Mouse (Mus musculus) stomach, embryonic 16.5 days (tissue): Measurements from ENCODE around the gene Exoc6. TPM values are rescaled to one million over a fixed set of nuclear protein-coding genes. Genes with fewer than 3 reads are reported as not detected.
"Not testable (repeated sequence)": the region's sequence is repeated elsewhere in the genome, so short reads cannot be mapped to it uniquely, and the experiment has no call there.

Experiments
- ATAC-seq: fragments of 200-750 bp; cut with Nextera tagmentation; 2 replicates; pipeline ENCODE4 v1.8.0; 2017; ENCODE audit warnings: moderate number of reproducible peaks, moderate TSS enrichment; ENCODE audit not compliant: insufficient read depth, low FRiP score
- H3K27ac ChIP-seq: fragments of 300-500 bp; sonication (generic); 2 replicates; pipeline ENCODE4 v1.5.1; 2014; ENCODE audit warnings: low read length
- H3K27me3 ChIP-seq: fragments of 300-500 bp; sonication (generic); 2 replicates; pipeline ENCODE4 v1.6.1; 2014; ENCODE audit warnings: low read length, control low read depth, mixed read lengths; ENCODE audit not compliant: control insufficient read depth, insufficient read depth
- H3K36me3 ChIP-seq: fragments of 300-500 bp; sonication (generic); 2 replicates; pipeline ENCODE4 v1.6.1; 2014; ENCODE audit warnings: low read length; ENCODE audit not compliant: control insufficient read depth, insufficient read depth
- H3K4me1 ChIP-seq: fragments of 300-500 bp; sonication (generic); 2 replicates; pipeline ENCODE4 v1.6.1; 2014; ENCODE audit warnings: low read length, control low read depth, mixed read lengths; ENCODE audit not compliant: control insufficient read depth, insufficient read depth
- H3K4me2 ChIP-seq: fragments of 300-500 bp; sonication (generic); 2 replicates; pipeline ENCODE4 v1.6.1; 2014; ENCODE audit warnings: low read depth, low read length, mixed read lengths
- H3K4me3 ChIP-seq: fragments of 300-500 bp; sonication (generic); replicated peaks from 2 replicates; pipeline ENCODE4 v1.5.1; 2014; ENCODE audit warnings: mild to moderate bottlenecking, low read length
- H3K9ac ChIP-seq: fragments of 300-500 bp; sonication (generic); 2 replicates; pipeline ENCODE4 v1.6.1; 2014; ENCODE audit warnings: low read length
- H3K9me3 ChIP-seq: fragments of 300-500 bp; sonication (generic); replicated peaks from 2 replicates; pipeline ENCODE4 v1.6.1; 2016; ENCODE audit warnings: low read length, control low read depth; ENCODE audit not compliant: control insufficient read depth
- WGBS: fragments of 180-500 bp; shearing (Covaris S2); extraction: QIAGEN DNeasy Blood & Tissue Kit; methylation state at CpG from one replicate; pipeline ENCODE4 v1.1.7; 2014; 5-methylcytosine and 5-hydroxymethylcytosine counted together
- polyA plus RNA-seq: library from polyadenylated mRNA; unstranded; fragments of >200 nt; fragmentation: Nextera tagmentation; extraction: Ambion mirVana; gene quantifications from 2 replicates; pipeline ENCODE4 v1.2.1, GENCODE M21; 2015

Exoc6 gene
- polyA plus RNA-seq, 1 experiment from 2014 or later, result 14.6 TPM

DNA sequence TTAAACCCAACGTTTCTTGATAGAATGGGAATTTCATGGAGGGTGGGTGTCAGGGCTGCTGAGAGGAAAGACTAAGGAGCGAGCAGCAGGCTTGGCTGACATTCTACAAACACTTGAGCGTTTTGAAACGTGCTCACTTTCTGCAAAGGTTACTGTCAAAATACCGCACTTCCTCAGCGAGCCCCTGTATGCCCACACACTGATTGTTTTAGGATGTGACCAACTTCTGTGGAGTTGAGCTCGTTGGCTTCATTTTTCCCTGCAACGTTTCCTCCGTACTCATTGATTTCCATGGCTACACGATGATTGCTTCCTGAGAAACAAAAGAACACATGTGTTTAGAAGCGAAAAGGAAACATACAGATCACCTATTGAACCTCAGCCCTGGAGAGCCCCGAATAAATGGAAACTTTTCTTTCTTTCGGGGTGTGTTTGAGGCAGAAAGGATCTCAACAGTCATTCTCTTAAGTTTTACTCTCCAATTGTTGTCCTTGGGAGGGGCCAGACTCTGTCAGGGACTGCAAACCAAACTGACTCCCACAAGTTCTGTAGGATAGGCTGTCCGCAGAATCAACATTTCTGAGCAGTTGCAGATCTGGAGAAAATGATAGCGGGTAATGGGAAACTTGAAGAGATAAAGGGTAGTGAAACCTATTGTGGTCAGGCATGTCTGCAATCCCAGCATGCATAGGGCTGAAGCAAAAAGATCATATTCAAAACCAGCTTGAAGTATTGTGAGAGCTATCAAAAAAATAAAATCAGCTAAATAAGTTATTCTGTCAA is 26.7 kb upstream of the Exoc6 start:
- Histone ChIP-seq H3K27ac (no peak overlapping the region), H3K9me3 (no peaks in the 10 kb centered on the region), H3K9ac (no peak overlapping the region), H3K27me3 (no peaks in the 10 kb centered on the region), H3K4me2 (0 out of 2 replicates have a peak overlapping the region, but pooled peaks have one; percentile 4), H3K4me1 (no peaks in the 10 kb centered on the region), H3K4me3 (no peak overlapping the region), H3K36me3 (no peaks in the 10 kb centered on the region)
- 56% methylated on average over 15 of the region's 15 CpGs for WGBS
- no peak for ATAC-seq

DNA sequence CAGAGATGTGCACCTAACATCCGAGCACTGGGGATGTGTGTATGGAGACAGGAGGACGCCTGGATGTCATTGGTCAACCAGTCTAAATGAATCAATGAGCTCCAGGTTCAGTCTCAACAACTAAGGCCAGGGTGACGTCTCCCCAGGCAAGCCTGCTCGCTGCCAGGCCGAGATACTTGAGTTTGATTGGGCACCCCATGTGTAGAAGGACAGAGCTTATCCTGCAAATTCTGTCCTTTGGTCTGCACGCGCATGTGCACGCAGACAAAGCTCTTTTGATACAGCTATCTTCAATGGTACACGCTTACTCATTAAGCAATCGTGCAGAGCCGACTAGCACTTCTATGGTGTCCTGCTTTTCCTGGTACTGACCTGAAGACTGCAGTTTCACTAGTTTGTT is 24.3 kb upstream of the Exoc6 start:
- Histone ChIP-seq H3K27ac (no peak overlapping the region), H3K9ac (no peak overlapping the region), H3K4me1 (no peaks in the 10 kb centered on the region), H3K4me2 (no peak overlapping the region), H3K4me3 (no peak overlapping the region), H3K27me3 (no peaks in the 10 kb centered on the region), H3K9me3 (no peaks in the 10 kb centered on the region), H3K36me3 (no peaks in the 10 kb centered on the region)
- ATAC-seq, result no peak
- WGBS, result 82% methylated on average over 11 of the region's 11 CpGs

DNA sequence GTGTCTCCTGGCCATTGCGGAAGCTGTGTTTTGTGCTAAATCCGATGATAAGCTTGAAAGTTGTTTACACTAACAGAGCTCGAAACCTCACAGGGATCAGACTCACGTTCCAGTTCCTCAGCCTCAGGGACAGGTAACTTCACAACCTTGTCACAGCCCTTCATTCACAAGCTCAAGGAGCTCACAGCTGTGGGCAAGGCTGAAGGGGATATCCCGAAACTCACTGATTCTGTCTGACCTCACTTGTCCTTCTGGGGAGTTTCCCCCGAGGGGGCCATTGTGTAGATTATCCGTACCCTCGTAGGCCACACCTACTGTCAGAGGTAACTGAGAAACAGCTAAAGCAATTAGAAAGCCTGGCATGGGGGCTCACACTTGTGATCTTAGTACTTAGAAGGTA is 23.4 kb upstream of the Exoc6 start:
- ATAC-seq, result no peak

DNA sequence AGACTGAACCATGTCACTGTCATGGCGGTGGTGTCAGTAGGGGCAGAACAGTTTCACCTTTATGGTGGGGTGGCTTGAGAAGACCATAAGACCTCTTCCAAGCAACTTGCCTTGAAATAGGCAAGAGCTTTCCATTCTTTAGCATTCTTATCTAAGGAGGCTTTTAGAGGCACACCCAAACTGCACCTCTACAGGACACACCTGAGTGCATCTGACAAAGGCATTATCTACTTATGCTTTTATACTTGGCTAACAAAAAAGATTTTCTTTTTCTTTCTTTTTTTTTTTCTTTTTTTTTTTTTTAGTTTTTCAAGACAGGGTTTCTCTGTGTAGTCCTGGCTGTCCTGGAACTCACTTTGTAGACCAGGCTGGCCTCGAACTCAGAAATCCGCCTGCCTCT is 22.5 kb upstream of the Exoc6 start:
- ATAC-seq, H3K4me1 ChIP-seq, H3K36me3 ChIP-seq, H3K27ac ChIP-seq, H3K27me3 ChIP-seq, H3K4me3 ChIP-seq, H3K4me2 ChIP-seq, H3K9me3 ChIP-seq, H3K9ac ChIP-seq: not testable (repeated sequence)
- 87% methylated on average over 2 of the region's 3 CpGs for WGBS

More for the DNA sequence above, 23.4 kb upstream of the Exoc6 start:
- no peak overlapping the region for H3K4me3 ChIP-seq
- no peaks in the 10 kb centered on the region for H3K36me3 ChIP-seq
- H3K27me3 ChIP-seq, result no peaks in the 10 kb centered on the region
- WGBS, result 32% methylated on average over 8 of the region's 8 CpGs
- H3K9me3 ChIP-seq, result no peaks in the 10 kb centered on the region
- no peaks in the 10 kb centered on the region for H3K4me1 ChIP-seq
- no peak overlapping the region for H3K4me2 ChIP-seq
- H3K9ac ChIP-seq, result no peak overlapping the region
- H3K27ac ChIP-seq, result no peak overlapping the region

DNA sequence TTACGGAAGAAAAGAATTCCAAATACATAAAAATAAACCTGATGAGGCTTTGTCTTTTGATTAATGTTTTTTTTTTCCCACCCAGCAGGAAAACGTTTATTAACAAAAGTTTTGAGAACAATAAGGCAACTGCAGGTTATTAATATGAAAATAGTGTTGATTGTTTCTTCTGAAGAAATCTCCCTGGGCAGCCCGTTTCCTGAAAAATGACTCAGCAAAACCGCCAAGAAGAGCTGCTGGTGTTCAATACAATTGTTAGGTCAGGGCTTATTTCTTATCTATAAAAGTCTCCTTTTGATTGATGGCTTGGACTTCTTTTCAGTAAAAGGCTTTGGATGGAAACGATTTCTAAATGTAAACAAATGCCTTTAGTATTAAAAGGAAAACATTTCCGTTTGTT is 21.6 kb upstream of the Exoc6 start:
- no peak overlapping the region for H3K4me3 ChIP-seq
- ATAC-seq, result no peak
- H3K27ac ChIP-seq, result no peak overlapping the region
- H3K9ac ChIP-seq, result no peak overlapping the region
- 17% methylated on average over 6 of the region's 6 CpGs for WGBS
- H3K4me2 ChIP-seq, result no peak overlapping the region
- H3K4me1 ChIP-seq, result no peaks in the 10 kb centered on the region
- no peaks in the 10 kb centered on the region for H3K9me3 ChIP-seq
- H3K27me3 ChIP-seq, result no peaks in the 10 kb centered on the region
- no peaks in the 10 kb centered on the region for H3K36me3 ChIP-seq

DNA sequence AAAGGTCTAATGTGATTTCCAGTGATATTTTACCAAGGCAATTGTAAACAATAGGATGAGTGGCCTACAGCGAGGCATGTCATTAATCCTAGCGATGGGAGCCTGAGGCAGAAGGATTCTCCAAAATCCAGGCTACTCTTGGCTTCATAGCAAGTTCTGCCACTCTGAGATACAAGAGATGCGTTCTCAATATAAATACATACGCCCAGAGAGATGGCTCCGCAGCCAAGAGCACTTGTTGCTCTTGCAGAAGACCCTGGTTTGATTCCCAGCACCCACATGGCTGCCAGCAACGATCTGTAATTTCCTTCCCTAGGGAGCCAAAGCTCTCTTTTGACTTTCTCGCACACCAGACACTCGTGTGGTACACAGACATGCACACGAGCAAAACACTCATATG is 20.9 kb upstream of the Exoc6 start:
- no peak overlapping the region for H3K27ac ChIP-seq
- H3K9ac ChIP-seq, result no peak overlapping the region
- 79% methylated on average over 9 of the region's 9 CpGs for WGBS
- no peaks in the 10 kb centered on the region for H3K4me1 ChIP-seq
- H3K36me3 ChIP-seq, result no peaks in the 10 kb centered on the region
- H3K4me2 ChIP-seq, result 0 out of 2 replicates have a peak overlapping the region, but pooled peaks have one; percentile 3
- no peak overlapping the region for H3K4me3 ChIP-seq
- no peak for ATAC-seq
- no peaks in the 10 kb centered on the region for H3K27me3 ChIP-seq
- no peaks in the 10 kb centered on the region for H3K9me3 ChIP-seq

DNA sequence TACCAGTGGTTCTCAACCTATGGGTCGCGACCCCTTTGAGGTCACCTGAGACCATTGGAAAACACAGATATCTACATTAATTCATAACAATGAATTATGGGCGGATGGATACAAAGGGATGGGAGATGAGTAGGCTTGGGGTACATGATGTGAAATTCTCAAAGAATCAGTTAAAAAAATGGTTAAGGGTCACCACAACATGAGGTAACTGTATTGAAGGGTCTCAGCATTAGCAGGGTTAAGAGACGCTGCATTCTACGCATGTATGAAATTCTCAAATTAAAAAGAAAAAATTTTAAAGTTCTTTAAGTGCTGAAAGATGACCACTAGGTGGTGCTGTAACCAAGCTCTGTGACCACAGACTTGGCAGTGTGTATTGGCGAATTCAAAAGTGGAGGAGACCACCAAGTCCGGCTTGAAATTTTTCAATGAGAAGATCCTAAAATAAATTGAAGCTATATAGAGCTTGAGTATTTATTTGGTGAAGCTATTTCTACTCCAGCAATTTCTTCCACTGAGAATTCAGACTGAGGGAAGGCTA is 20.2 kb upstream of the Exoc6 start:
- no peaks in the 10 kb centered on the region for H3K4me1 ChIP-seq
- no peaks in the 10 kb centered on the region for H3K27me3 ChIP-seq
- no peak overlapping the region for H3K9ac ChIP-seq
- H3K36me3 ChIP-seq, result no peaks in the 10 kb centered on the region
- H3K9me3 ChIP-seq, result no peaks in the 10 kb centered on the region
- 28% methylated on average over 7 of the region's 7 CpGs for WGBS
- ATAC-seq, result no peak; the same call in 1 of the 2 replicates
- H3K4me2 ChIP-seq, result no peak overlapping the region
- H3K4me3 ChIP-seq, result no peak overlapping the region
- no peak overlapping the region for H3K27ac ChIP-seq

DNA sequence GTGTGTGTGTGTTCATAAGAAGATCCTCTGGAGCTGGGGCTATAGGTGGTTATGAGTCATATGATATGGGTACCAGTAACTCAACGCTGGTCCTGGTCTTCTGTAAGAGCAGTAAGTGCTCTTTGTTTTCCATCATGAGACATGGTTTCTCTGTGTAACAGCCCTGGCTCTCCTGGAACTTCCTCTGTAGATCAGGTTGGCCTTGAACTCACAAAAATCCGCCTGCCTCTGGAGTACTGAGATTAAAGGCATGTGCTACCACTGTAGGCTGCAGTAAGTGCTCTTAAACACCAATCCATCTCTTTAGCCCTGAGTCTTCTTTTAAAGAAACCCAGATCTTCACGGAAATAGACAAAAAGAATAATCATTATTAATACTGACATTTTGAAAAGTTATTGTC is 19.6 kb upstream of the Exoc6 start:
- Histone ChIP-seq H3K4me3 (no peak overlapping the region), H3K4me2 (no peak overlapping the region), H3K9me3 (no peaks in the 10 kb centered on the region), H3K9ac (no peak overlapping the region), H3K36me3 (no peaks in the 10 kb centered on the region), H3K27ac (no peak overlapping the region), H3K27me3 (no peaks in the 10 kb centered on the region), H3K4me1 (no peaks in the 10 kb centered on the region)
- WGBS, result 75% methylated on average over 3 of the region's 3 CpGs
- ATAC-seq, result no peak

DNA sequence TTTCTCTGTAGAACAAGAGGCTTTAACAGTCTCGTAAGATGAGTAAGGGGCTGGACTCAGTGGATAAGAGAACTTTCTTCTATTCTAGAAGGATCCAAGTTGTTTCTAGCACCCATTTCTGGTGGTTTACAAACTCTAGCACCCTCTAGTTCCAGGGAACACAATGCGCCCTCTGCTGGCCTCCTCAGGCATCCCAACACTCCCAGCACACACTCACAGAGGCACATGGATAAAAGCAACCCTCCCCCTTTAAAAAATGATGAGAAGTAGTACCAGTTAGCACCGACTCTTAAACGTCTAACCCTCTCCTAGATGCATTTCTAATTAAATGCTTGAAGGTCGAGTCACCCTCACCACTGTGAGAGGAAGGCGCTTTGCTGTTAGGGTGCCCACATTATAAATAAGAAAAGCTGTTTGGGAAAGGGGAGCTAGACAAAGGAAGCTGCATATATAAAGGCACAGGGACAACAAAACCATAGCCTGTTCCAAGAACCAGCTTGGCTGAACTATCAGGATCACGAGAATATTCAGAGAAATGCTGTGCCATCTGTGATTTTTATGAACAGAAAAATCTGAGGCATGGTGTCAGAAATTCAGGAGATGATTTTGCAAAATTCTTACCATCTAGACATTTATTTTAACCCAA is 18.9 kb upstream of the Exoc6 start:
- 0 out of 2 replicates have a peak, but pooled peaks cover under 1% of the 10 kb centered on the region for H3K4me1 ChIP-seq
- no peak for ATAC-seq
- no peak overlapping the region for H3K9ac ChIP-seq
- H3K9me3 ChIP-seq, result no peaks in the 10 kb centered on the region
- 55% methylated on average over 7 of the region's 7 CpGs for WGBS
- no peaks in the 10 kb centered on the region for H3K27me3 ChIP-seq
- H3K27ac ChIP-seq, result no peak overlapping the region
- no peak overlapping the region for H3K4me2 ChIP-seq
- no peaks in the 10 kb centered on the region for H3K36me3 ChIP-seq
- H3K4me3 ChIP-seq, result no peak overlapping the region
